Mouse (Mus musculus) layer of hippocampus, postnatal 10 days (tissue): ENCODE measurements around the gene Fam120a. TPM values are rescaled to one million over a fixed set of nuclear protein-coding genes. Genes with fewer than 3 reads are reported as not detected.

Experiments used
- DNase-seq, 2 experiments: peaks; one replicate each; pipeline ENCODE4 v3.0.0; 2021; ENCODE audit warnings: low spot score in 2 of 2
- total RNA-seq, 2 experiments: library from RNA; stranded (reverse); gene quantifications; 2 replicates each; pipeline ENCODE4 v1.2.3; 2021

The Fam120a gene
- total RNA-seq, 2 experiments from 2014 or later = 90.3 to 92.9 TPM

- no peak for DNase-seq
Observed at GRCm38 (mm10) chr13:48919756-48920415, 47.9 kb downstream of the Fam120a start.

- no peak for DNase-seq
Observed at GRCm38 (mm10) chr13:48917113-48917599, 50.7 kb downstream of the Fam120a start.

GRCm38 (mm10) chr13:48913680-48914079 lies 54.1 kb downstream of the Fam120a start:
- DNase-seq = no peak

GRCm38 (mm10) chr13:48913141-48913540 lies 54.7 kb downstream of the Fam120a start:
- DNase-seq = no peak

- no peak for DNase-seq
Observed at GRCm38 (mm10) chr13:48911426-48911825, 56.4 kb downstream of the Fam120a start.

- no peak for DNase-seq
Observed at GRCm38 (mm10) chr13:48905458-48905857, 62.4 kb downstream of the Fam120a start.

GRCm38 (mm10) chr13:48895376-48895775 lies 72.4 kb downstream of the Fam120a start:
- DNase-seq = no peak

GRCm38 (mm10) chr13:48890260-48890960 lies 77.4 kb downstream of the Fam120a start:
- DNase-seq = no peak

- DNase-seq = peak; percentile 97 to 99
Observed at GRCm38 (mm10) chr13:48878534-48878933, 89.3 kb downstream of the Fam120a start.

GRCm38 (mm10) chr13:48877805-48878204 lies 90.0 kb downstream of the Fam120a start:
- no peak for DNase-seq

GRCm38 (mm10) chr13:48872726-48873125 lies 95.1 kb downstream of the Fam120a start:
- DNase-seq = no peak

GRCm38 (mm10) chr13:48871887-48872606 lies 95.8 kb downstream of the Fam120a start:
- no peak for DNase-seq

GRCm38 (mm10) chr13:48870771-48871731 lies 96.8 kb downstream of the Fam120a start, which contains the start of gene Phf2:
TSS of gene Phf2 (minus strand) at chr13:48871119.
- peak in 1 of 2 experiments; percentile 53 for DNase-seq

- DNase-seq = peak; percentile 39 to 54
Observed at GRCm38 (mm10) chr13:48869950-48870770, 97.7 kb downstream of the Fam120a start.

GRCm38 (mm10) chr13:48869600-48869949 lies 98.2 kb downstream of the Fam120a start:
- no peak for DNase-seq

GRCm38 (mm10) chr13:48869088-48869487 lies 98.7 kb downstream of the Fam120a start:
- DNase-seq = no peak

- no peak for DNase-seq
Observed at GRCm38 (mm10) chr13:48864673-48865356, 103.0 kb downstream of the Fam120a start.

- DNase-seq = no peak
Observed at GRCm38 (mm10) chr13:48863556-48863955, 104.3 kb downstream of the Fam120a start.

GRCm38 (mm10) chr13:48861913-48862312 lies 105.9 kb downstream of the Fam120a start:
- no peak for DNase-seq
